Mouse (Mus musculus) retina, embryonic 14.5 days (tissue): ENCODE measurements around the gene Lrrn2.

Experiments
- DNase-seq: peaks from one replicate; pipeline ENCODE4 v3.0.0-alpha.2; 2015; ENCODE audit warnings: low spot score

Gene Lrrn2

GRCm38 (mm10) chr1:132885701-132886100 lies 5.6 kb downstream of the Lrrn2 start:
- DNase-seq: no peak

DNA sequence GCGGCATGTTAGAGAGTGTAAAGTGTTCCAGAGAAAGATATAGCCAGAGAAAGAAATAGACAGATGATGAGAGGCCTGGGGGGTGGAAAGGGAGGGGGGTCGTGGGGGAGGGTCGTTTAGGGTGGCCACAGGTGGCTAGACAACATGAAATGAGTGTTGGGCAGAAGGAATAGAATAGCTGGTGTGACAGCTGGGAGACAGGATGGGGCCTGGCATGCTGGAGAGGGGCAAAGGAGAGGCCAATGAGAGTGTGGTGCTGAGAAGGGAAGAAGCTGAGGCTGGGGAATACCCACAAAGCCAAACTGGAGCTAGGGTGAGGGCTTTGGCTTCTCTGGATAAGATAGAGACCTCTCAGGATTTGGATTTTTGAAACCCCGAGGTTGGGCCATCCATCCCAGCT lies 6.6 kb downstream of the Lrrn2 start:
- no peak for DNase-seq

DNA sequence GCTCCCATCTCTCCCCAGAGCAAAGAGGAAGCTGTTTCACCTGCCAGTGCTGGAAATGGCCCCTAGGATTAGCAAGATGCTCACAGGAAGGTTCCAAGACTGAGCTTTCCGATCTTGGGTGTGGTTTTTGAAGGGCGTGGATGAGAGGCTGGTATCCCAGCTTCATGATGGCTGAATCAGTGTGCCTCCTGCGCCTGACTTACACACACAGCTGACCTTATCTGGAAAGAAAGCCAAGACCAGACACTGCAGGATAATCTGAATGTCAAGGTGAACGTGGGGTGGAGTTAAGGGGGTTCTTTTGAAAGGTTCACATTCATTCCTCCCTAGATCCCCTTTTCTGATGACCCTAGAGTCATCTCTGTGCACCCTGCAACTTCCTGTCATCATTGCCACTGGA lies 8.7 kb downstream of the Lrrn2 start:
- DNase-seq: no peak

DNA sequence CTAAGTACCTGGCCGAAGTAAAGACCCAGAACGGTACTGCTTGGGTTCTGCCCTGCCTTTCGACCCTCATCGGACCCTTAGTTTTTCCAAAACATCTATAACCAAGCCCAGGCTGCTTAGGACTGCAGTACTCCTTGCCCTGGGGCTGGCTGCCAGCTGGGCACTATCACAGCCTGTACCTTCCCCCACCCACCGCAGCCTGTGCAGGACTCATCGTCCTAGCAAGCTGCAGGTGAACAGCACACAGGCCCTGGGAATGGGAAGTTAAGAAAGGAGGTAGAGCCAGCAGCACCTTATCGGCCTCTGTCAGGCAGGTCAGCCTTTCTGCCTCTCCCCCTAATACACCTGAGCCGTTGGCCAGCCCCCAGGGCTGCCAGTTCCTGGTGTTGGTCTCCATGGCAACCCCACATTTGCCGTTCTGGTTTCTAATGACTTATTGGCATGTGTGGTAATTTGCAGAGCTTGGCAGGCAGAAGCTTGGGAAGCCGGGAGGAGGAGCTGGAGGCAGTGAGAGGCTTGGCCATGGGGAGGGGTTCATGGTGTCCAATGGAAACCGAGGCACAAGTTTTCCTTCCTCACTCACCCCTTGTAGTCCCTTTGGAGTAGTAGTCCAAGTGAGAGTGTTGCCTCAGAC lies 10.2 kb downstream of the Lrrn2 start:
- no peak for DNase-seq

GRCm38 (mm10) chr1:132892065-132892464 lies 12.0 kb downstream of the Lrrn2 start:
- no peak for DNase-seq

DNA sequence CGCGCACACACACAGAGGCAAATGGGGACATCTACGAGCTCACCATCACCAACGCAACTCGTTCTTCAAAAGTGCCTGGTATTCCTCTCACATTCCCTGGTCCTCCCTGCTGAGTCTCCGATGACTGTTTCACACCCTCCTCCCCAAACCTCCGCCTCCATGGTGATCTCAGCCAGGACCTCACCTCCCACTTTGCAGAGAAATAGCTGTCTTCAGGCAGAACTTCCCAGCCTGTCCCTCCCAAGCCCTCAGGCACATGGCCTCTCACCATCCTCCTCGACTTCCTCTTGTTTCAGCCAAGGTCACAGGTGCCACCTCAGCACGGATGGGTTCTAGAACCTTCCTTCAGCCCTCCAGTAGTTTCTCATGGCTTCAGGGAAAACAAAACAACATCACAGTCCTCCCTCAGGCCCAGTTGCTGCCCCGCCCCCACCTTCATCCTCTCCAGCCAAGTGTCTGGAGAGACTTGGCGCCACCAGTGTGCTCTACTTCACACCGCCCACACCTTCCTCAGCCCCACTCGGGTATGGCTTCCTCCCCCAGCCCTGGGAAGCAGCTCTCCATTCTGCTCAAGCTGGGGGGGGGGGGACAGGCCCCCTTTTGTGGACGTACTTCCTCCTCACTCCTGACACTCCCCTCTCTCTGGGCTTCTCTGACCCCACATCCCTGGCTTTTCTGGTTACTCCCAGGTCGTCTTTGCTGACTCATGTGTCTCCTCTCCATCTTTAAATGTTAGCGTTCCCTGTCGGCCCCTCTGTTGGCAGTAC lies 13.4 kb downstream of the Lrrn2 start:
- DNase-seq: no peak

GRCm38 (mm10) chr1:132899029-132899428 lies 19.0 kb downstream of the Lrrn2 start:
- no peak for DNase-seq

DNA sequence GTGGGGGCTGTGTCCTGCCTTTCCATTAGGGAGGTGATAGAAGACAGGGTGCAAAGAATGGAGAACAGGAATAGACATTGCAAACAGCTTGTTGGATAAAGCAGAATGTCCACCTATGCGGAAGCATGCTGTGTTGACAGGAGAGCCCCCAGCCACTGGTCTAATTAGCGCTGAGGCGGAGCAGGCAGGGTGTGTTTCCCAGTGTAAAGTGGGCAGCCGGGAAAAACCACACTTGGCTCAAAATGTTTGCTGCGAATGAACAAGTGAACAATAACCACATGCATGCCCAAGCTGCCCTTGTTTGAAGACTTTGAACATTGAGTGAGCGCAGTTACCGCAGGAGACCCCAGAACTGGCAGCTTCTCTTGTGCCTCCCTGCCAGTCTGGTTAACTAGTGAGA lies 19.6 kb downstream of the Lrrn2 start:
- DNase-seq: no peak

DNA sequence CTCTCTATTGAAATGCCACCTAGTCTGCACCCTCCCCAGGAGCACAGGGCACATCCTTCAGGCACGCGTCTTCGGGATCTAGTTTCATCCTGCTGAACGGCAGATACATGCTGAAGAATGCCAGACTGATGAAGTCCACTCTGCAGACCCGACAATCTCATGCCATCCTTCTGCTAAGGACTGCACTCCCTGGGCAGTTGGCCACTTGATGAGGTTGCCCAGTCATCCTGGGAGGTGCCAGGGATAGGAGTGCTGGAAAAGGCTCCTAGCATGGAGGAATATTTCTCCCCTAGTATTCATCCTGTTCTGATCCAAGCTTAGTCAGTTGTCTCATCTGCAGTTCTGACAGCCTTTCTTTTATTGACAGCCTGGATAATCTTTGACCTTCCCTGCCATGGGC lies 20.9 kb downstream of the Lrrn2 start:
- no peak for DNase-seq

GRCm38 (mm10) chr1:132903519-132903918 lies 23.4 kb downstream of the Lrrn2 start:
- no peak for DNase-seq

GRCm38 (mm10) chr1:132909090-132909489 lies 29.0 kb downstream of the Lrrn2 start:
- no peak for DNase-seq

DNA sequence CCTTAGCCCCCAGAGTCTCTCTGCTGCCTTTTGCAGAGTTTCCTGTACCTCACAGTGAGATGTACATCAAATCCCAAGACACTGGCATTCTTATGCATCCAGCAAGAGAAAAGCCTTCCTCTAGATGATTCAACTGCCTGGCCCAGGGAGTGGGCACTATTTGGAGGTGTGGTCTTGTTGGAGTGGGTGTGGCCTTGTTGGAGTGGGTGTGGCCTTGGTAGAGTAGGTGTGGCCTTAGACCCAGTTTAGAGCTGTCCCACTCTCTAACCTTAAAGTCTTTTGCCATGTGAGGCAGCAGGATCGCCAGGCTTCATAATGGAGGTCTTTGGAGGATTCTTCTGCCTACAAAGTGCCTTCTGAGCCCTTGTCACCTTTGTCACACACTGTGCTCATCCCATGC lies 29.9 kb downstream of the Lrrn2 start:
- no peak for DNase-seq

DNA sequence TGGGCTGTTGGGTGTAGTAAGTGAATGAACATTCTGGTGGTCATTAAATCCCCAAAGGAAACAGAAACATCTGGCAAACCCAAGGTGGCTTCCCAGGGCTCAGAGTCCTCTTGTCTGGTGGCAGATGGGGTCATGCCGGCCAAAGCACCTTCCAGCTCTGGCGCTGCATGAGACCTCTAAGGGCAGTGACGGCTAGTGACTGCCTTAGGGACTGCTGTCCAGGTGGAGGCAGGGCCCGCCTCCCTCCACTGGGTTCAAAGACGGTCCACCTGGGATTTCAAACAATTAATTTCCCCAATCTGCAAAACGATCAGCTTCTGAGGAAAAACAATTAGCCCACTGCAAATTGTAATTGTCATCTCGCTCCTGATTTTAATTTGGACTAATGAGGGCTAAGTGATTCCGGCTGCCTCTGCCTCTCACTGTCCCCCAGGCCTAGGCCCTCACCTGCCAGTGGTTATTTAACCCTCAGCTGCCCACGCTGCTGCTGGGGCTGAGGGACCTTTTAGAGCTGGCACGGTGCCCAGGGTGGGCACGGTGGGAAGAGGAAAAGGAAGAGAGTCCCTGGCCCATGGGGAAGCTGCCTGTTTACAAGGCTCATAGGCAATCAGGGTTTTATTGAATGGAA lies 30.5 kb downstream of the Lrrn2 start:
- peak; percentile 75 for DNase-seq

GRCm38 (mm10) chr1:132915849-132916493 lies 35.9 kb downstream of the Lrrn2 start:
- no peak for DNase-seq

GRCm38 (mm10) chr1:132917554-132917953 lies 37.5 kb downstream of the Lrrn2 start:
- DNase-seq: no peak

DNA sequence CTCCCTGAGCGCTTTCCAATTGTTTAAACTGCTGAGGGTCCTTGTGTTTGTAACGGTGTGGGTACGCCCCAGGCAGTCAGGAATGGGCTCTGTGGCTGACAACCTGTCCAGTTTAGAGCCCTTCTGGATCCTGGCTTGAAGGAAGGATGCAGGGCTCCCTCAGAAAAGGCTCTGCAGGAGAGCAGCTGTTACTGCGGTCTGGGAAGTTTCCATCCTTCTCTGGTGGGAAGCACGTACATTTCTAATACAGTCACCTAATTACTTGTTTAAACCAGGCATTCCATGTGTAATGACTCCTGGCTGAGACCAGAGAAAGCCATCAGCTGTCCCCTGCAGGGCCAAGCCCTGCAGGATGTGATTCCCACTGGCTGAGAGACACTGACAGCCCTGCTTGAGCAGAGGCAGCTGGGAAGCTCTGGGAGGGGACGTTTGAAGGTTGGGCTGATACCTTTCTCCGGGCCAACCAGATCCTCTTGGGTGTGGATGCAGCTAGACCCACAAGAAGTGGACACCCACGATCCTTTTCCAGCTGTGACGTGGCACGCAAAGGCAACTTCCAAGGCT lies 38.1 kb downstream of the Lrrn2 start:
- DNase-seq: peak; percentile 37

DNA sequence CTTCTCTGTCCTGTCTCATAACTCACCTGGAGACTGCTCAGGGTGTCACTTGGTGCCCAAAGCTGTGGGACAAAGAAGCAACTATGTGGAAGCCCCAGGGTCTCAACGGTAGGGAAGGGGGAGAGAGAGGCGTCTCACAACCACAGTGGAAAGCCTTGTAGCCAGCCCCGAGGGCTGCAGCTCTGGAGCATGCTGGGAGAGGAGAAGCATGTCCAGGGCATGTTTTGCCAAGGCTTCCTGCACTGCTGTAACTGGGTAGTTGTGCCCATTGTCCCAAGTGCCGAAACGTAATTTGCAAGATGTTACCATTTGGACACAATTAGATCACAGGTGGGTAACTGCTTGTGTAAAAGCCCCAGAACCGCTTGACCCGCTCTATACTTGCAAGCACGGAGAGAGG lies 39.2 kb downstream of the Lrrn2 start:
- DNase-seq: no peak

GRCm38 (mm10) chr1:132921071-132921470 lies 41.0 kb downstream of the Lrrn2 start:
- DNase-seq: peak; percentile 33

- DNase-seq: no peak
These were observed 42.2 kb downstream of the Lrrn2 start for GRCm38 (mm10) chr1:132922257-132922656.

DNA sequence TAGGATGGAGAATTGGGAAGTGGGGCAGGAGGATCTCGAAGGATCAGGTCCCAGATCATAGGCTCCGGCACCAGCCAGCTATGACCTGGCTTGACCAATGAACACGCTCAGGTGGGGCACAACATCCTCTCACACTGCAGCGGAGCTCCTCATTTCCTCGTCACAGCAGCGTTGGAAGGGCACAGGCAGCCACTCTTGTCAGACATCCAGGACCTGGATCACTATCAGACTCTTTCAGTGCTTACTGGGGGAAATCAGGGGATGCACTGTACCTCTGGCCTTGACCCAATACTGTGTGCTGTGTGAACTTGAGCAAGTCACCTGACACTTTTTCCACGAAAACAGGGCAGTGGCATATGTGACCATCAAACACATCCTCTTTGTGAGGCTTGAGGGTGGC lies 45.2 kb downstream of the Lrrn2 start:
- DNase-seq: no peak

GRCm38 (mm10) chr1:132928032-132928906 lies 48.2 kb downstream of the Lrrn2 start:
- no peak for DNase-seq

DNA sequence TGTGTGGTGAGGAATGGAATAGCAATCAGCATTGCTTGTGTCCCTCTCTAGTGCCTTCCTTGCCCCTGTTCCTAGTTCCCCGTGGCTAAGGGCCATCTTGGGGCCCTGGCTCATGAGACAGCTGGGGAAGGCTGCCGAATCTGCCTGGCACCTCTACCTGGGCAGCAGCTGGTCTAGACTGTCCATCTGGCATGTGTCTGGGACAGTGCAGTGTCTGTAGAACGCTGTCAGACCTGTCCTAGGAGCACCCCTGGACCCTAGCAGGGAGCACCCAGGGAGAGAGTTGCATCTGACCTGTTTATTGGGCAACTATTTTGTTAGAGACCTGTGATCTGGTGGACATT lies 48.8 kb downstream of the Lrrn2 start:
- DNase-seq: no peak
